Mouse (Mus musculus): ENCODE measurements around the gene Astn2. TPM values are rescaled to one million over a fixed set of nuclear protein-coding genes. Genes with fewer than 3 reads are reported as not detected.

Astn2 gene
- total RNA-seq, 2 experiments from 2014 or later = 0.52 to 0.84 TPM

DNA sequence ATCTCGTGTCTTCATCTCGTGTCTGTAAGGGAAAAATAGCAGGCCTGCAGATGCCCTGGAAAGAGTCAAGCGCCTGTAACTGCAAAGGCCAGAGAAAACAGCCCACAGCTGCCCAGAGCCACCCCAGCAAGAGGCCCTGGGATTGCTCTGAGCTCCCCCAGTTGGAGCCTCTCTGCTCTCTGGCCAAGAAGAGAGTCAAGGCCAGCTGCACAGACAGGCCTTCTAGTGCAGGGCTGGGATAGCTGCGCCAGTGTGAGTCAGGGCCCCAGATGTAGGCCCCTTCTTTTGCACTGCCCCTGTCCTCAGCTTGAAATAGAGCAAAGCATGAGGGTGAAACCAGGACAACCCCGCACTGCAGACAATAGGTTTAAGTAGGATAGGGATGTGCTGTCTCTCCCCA lies 922.8 kb downstream of the Astn2 start:
- peak; percentile 20 to 21 for DNase-seq
- intact Hi-C loops (cut with DNase I) = no loop called here

GRCm38 (mm10) chr4:65477106-65477505 lies 927.3 kb downstream of the Astn2 start:
- intact Hi-C loops (cut with DNase I) = no loop called here

DNA sequence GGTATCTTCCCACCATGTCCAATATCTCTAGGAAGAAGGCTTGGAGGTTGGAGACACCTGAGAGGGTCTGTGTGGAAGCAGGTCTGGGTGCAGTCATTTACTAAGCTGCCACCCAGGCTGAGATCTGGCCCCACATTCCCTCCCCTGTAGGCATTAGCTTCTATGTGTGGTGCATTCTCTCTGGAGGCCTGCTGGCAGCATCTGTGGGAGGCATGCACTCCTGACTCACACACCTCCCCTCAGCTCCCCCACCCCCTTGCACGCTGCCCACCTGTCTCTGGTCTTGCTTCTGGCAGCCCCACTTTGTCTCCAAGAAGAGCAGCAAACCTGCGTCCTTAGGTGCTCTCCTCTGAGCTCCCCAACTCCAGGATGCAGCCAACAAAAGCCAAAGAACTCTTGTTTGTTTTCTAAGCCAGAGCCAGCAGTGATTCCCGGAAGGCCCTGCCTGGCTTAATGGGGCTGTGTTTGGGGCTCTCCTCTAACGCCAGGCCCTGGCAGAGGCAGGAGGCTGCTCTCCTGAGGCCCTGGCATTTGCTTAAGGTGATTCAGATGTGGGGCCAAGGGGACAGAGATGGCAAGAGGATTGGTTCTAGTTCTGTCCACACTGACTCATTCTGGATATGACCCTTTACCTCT lies 928.4 kb downstream of the Astn2 start:
- no peak for DNase-seq
- intact Hi-C loops (cut with DNase I) = no loop called here

More at GRCm38 (mm10) chr4:65477106-65477505, 927.3 kb downstream of the Astn2 start:
- peak; percentile 36 to 53 for DNase-seq

GRCm38 (mm10) chr4:65473141-65473540 lies 931.3 kb downstream of the Astn2 start:
- DNase-seq = no peak

DNA sequence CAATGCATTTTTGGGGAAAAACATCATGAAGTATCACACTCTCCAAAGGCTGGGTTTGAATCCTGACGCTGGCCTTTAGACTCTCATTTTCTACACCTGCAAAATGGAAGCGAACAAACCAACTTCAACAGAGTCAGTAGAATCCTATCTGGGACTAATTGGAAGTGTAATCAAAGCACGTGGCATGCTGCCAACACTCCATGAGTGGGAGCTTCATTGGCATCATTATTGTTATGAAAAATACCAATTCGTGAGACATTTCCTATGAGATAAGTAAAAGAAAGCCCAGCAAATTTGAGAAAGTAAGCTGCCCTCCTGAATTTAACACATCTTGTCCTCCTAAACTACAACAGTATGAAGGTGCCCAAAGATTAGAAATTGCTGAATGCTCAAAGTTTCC lies 955.2 kb downstream of the Astn2 start:
- DNase-seq = no peak
- intact Hi-C loops (cut with DNase I) = no loop called here

More at GRCm38 (mm10) chr4:65473141-65473540, 931.3 kb downstream of the Astn2 start:
- intact Hi-C loops (cut with DNase I) = no loop called here

DNA sequence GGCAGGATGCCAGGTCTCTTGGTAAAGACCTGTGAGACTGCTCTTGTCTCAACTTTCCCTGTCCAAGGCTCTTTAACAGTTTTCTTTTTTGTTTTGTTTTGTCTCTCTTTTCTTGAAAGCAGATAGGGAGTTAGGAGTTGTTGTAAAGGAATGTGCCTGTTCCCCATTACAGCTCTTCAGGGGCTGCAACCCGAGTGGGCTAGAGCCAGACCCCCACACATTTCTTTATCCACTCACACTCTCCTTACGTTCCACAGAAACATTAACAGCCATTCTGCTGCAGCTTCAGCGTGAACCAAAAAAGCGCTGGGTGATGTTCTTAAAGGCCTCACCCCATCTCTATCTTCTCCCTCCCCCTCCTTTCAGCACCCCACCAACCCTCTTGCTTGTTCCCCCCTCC lies 962.7 kb downstream of the Astn2 start:
- intact Hi-C loops (cut with DNase I) = no loop called here
- DNase-seq = no peak

DNA sequence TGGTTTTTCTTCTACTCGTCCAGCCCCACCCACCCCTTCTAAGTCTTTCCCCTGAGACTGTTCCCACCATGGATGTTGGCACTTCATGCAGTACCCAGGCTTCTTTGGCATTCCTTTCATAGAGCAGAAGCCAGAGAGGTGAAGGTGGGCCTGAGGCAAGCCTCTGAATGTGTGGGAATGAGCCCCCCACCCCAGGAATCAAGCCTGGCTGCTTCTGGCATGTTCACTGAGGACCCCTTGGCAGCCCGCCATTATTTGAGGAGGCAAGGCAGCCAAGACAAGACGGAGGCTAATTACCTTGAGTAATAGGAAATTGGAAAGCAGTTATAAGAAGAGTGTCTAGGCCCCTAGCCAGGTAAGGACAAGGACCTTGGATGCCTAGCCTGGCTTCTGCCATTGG lies 973.6 kb downstream of the Astn2 start:
- intact Hi-C loops (cut with DNase I) = no loop called here

GRCm38 (mm10) chr4:65427480-65427879 lies 976.9 kb downstream of the Astn2 start:
- DNase-seq = no peak
- intact Hi-C loops (cut with DNase I) = no loop called here

More for the DNA sequence above, 973.6 kb downstream of the Astn2 start:
- DNase-seq = no peak

- DNase-seq = no peak
- intact Hi-C loops (cut with DNase I) = no loop called here
Measured at GRCm38 (mm10) chr4:65426437-65426836, 978.0 kb downstream of the Astn2 start.

GRCm38 (mm10) chr4:65423068-65423625 lies 981.3 kb downstream of the Astn2 start:
- intact Hi-C loops (cut with DNase I) = no loop called here
- DNase-seq = no peak

DNA sequence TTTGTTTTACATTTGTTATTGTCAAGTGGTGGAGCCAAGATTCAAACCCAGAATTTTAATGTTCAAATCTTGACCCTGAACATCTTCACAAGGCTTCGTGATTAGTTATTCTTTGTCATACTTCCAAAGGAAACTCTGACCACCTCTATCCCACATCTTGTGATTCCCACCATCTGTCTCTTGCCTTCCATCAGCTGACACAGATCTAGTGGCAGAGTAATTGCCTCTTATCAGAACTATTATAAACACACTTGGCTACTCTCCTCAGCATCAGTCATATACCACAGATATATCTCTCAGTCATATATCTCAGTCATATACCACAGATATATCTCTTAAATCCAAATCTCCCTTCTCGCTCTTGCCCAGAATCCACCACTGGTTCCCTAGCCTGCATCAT lies 983.1 kb downstream of the Astn2 start:
- no peak for DNase-seq
- intact Hi-C loops (cut with DNase I) = no loop called here

DNA sequence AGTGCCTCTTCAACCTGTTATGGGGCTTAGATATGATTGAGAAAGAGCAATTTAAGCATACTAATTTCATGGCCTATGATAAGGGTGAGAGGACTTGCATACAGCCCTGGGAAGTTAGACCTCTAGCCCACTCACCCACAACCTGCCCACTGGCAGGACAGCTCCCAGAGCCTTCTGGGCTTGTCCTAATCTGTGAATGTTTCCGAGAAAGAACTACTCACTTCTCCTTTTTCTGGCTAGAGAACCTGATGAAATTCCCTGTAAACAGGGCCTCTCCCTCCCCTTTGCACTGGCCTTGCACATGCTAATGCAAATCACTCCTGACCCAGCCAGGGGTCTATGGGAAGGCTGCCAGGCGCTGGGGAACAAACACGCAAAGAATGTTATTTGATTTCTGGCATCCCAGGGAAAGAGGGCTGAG lies 983.9 kb downstream of the Astn2 start:
- intact Hi-C loops (cut with DNase I) = no loop called here
- no peak for DNase-seq

- intact Hi-C loops (cut with DNase I) = no loop called here
- no peak for DNase-seq
Measured at GRCm38 (mm10) chr4:65415507-65415906, 988.9 kb downstream of the Astn2 start.

DNA sequence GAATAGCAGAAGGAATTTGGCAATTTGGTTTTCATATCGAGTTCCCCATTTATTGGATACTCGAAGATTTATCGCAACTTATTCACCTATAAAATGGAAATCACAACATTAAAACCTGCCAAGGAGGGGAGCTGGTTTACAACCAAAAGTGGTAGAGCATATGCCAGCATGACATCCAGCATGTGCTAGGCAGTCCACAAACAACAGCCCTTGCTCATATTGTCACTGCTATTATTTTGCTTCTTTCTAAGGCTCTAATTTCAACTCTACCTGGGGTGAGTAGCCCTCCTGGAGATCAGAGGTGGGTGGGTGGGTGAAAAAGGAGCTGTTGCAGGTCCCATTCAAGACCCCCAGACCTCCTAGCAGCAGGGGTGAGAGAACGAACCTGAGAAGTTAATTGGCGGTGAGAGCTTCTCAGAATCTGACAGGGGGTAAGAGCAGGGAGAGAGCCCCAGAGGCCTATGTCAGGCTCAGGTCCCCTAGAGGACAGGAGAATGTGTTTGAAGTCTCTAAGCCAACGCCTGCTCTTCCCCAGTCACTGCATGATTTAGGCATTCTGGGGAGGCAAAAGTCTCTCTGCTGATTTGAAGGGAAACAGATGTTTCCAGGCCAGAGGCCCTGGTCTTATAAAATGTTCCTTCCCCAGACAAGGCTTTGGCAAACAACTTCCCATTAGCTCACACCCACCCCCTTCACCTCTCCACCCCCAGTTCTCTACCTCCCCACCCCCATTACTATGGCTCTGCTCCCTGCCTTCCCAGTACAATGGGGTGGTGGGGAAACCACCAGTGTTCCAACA lies 1001.4 kb downstream of the Astn2 start:
- DNase-seq = no peak
- intact Hi-C loops (cut with DNase I) = no loop called here

- intact Hi-C loops (cut with DNase I) = no loop called here
Measured at GRCm38 (mm10) chr4:65402286-65402685, 1002.1 kb downstream of the Astn2 start.

GRCm38 (mm10) chr4:65399457-65399856 lies 1005.0 kb downstream of the Astn2 start:
- DNase-seq = no peak
- intact Hi-C loops (cut with DNase I) = no loop called here

More at GRCm38 (mm10) chr4:65402286-65402685, 1002.1 kb downstream of the Astn2 start:
- no peak for DNase-seq

GRCm38 (mm10) chr4:65396806-65397205 lies 1007.6 kb downstream of the Astn2 start:
- intact Hi-C loops (cut with DNase I) = no loop called here

DNA sequence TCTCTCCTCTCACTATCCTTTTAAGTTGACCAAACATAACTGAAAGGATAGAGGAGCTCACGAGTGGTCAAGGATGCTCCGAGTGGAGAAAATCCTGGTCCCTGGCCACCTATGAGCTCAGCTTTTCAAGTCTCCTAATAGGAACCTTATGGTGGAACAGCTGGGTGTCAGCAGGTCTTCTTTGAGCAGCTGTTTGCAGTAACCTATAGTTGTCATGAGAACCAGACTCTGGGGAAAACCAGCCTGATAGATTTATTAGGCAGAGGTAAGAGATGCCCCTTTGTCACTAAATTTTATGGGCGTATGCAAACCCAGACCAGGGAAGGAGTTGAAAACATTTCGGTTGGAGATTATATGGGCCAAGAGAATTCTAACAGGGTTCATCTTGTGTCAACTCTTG lies 1013.4 kb downstream of the Astn2 start:
- no peak for DNase-seq

More at GRCm38 (mm10) chr4:65396806-65397205, 1007.6 kb downstream of the Astn2 start:
- DNase-seq = no peak

DNA sequence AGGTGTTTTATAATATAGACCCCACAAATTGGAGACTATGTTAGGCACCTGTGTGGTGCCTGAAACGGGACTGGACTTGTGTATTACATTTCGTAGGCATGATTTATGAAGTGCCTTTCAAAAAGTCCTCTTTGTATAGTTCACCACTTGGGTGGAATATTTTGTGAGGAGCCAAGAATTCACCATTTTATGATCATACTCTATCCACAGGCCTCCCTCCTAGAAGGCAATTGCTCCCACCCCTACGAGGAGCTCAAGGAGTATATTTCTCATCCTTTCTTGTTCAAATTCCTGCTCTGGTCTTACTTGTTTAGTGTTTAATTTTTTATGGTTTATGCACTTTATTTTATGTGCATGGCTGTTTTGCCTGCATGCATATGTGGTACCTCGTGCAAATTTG lies 1021.3 kb downstream of the Astn2 start:
- intact Hi-C loops (cut with DNase I) = no loop called here
- DNase-seq = no peak

More for the DNA sequence above, 1013.4 kb downstream of the Astn2 start:
- intact Hi-C loops (cut with DNase I) = no loop called here

- no peak for DNase-seq
- intact Hi-C loops (cut with DNase I) = no loop called here
Measured at GRCm38 (mm10) chr4:65379461-65379860, 1025.0 kb downstream of the Astn2 start.

- no peak for DNase-seq
- intact Hi-C loops (cut with DNase I) = no loop called here
Measured at GRCm38 (mm10) chr4:65376571-65376970, 1027.8 kb downstream of the Astn2 start.
